Mouse (Mus musculus): ENCODE results near the gene Irgq. TPM values are rescaled to one million over a fixed set of nuclear protein-coding genes. Genes with fewer than 3 reads are reported as not detected.

Irgq gene
- total and polyA plus RNA-seq, 2 experiments from 2014 or later = 23.9 to 119 TPM

- Histone ChIP-seq H3K36me3 (ENCODE audit: insufficient read depth, low read length) (peaks cover 23% of the 10 kb centered on the region), H3K27me3 (ENCODE audit: insufficient read depth, low read length) (no peaks in the 10 kb centered on the region), H3K4me2 (ENCODE audit: low read depth, low read length, poor library complexity, severe bottlenecking) (no peak overlapping the region), H3K27ac (ENCODE audit: low read depth, low read length) (no peak overlapping the region), H3K9me3 (ENCODE audit: low read length) (no peaks in the 10 kb centered on the region), H3K4me3 (ENCODE audit: low read depth, low read length) (no peak overlapping the region), H3K9ac (replicated peaks; ENCODE audit: low read length, poor library complexity, severe bottlenecking) (no peak overlapping the region), H3K4me1 (ENCODE audit: insufficient read depth, low read length) (peaks cover 8% of the 10 kb centered on the region; the same call in 1 of the 2 replicates)
- DNase-seq (ENCODE audit: low spot score) (no peak), ATAC-seq (ENCODE audit: low FRiP score) (no peak)
- peak; percentile 43 for TF ChIP-seq CTCF (IDR thresholded peaks at IDR 0.05)
- 60% methylated on average over 21 of the region's 21 CpGs for WGBS
These were observed 29.0 kb upstream of the Irgq start for GRCm38 (mm10) chr7:24501492-24501891.

- Histone ChIP-seq H3K27ac (ENCODE audit: low read depth, low read length) (0 out of 2 replicates have a peak overlapping the region, but pooled peaks have one; percentile 51), H3K36me3 (ENCODE audit: insufficient read depth, low read length) (peaks cover 23% of the 10 kb centered on the region), H3K4me1 (ENCODE audit: insufficient read depth, low read length) (peaks cover 14% of the 10 kb centered on the region), H3K9ac (replicated peaks; ENCODE audit: low read length, poor library complexity, severe bottlenecking) (no peak overlapping the region), H3K4me2 (ENCODE audit: low read depth, low read length, poor library complexity, severe bottlenecking) (no peak overlapping the region), H3K4me3 (ENCODE audit: low read depth, low read length) (no peak overlapping the region), H3K9me3 (ENCODE audit: low read length) (no peaks in the 10 kb centered on the region), H3K27me3 (ENCODE audit: insufficient read depth, low read length) (no peaks in the 10 kb centered on the region)
- ATAC-seq (ENCODE audit: low FRiP score) (no peak), DNase-seq (ENCODE audit: low spot score) (no peak)
- TF ChIP-seq CTCF (IDR thresholded peaks at IDR 0.05) = no peak
- 25% methylated on average over 9 of the region's 10 CpGs for WGBS
These were observed 26.5 kb upstream of the Irgq start for GRCm38 (mm10) chr7:24504004-24504403.

GRCm38 (mm10) chr7:24504868-24505267, 25.6 kb upstream of the Irgq start:
- 36% methylated on average over 4 of the region's 4 CpGs for WGBS
- Histone ChIP-seq H3K9me3 (ENCODE audit: low read length) (no peaks in the 10 kb centered on the region), H3K9ac (replicated peaks; ENCODE audit: low read length, poor library complexity, severe bottlenecking) (peak overlapping the region; percentile 93; the same call in 1 of the 2 replicates), H3K27ac (ENCODE audit: low read depth, low read length) (peak overlapping the region; percentile 99; the same call in 1 of the 2 replicates), H3K36me3 (ENCODE audit: insufficient read depth, low read length) (peaks cover 19% of the 10 kb centered on the region), H3K4me3 (ENCODE audit: low read depth, low read length) (no peak overlapping the region), H3K4me1 (ENCODE audit: insufficient read depth, low read length) (peaks cover 14% of the 10 kb centered on the region), H3K27me3 (ENCODE audit: insufficient read depth, low read length) (no peaks in the 10 kb centered on the region), H3K4me2 (ENCODE audit: low read depth, low read length, poor library complexity, severe bottlenecking) (no peak overlapping the region)
- no peak for ATAC-seq (ENCODE audit: low FRiP score)
- no peak for DNase-seq (ENCODE audit: low spot score)
- no peak for TF ChIP-seq CTCF (IDR thresholded peaks at IDR 0.05)

- Histone ChIP-seq H3K9me3 (ENCODE audit: low read length) (no peaks in the 10 kb centered on the region), H3K4me2 (ENCODE audit: low read depth, low read length, poor library complexity, severe bottlenecking) (peak overlapping the region; percentile 65), H3K4me1 (ENCODE audit: insufficient read depth, low read length) (peaks cover 14% of the 10 kb centered on the region), H3K27me3 (ENCODE audit: insufficient read depth, low read length) (no peaks in the 10 kb centered on the region), H3K9ac (replicated peaks; ENCODE audit: low read length, poor library complexity, severe bottlenecking) (peak overlapping the region; percentile 93), H3K36me3 (ENCODE audit: insufficient read depth, low read length) (peaks cover 18% of the 10 kb centered on the region), H3K4me3 (ENCODE audit: low read depth, low read length) (peak overlapping the region; percentile 63; the same call in 1 of the 2 replicates), H3K27ac (ENCODE audit: low read depth, low read length) (peak overlapping the region; percentile 99)
- DNase-seq (ENCODE audit: low spot score) (no peak), ATAC-seq (ENCODE audit: low FRiP score) (no peak)
- no peak for TF ChIP-seq CTCF (IDR thresholded peaks at IDR 0.05)
- WGBS = 4% methylated on average over 15 of the region's 15 CpGs
These were observed 24.9 kb upstream of the Irgq start for GRCm38 (mm10) chr7:24505447-24506064.

GRCm38 (mm10) chr7:24506065-24506459, 24.4 kb upstream of the Irgq start:
- peaks cover 18% of the 10 kb centered on the region for H3K36me3 ChIP-seq (ENCODE audit: insufficient read depth, low read length)
- no peaks in the 10 kb centered on the region for H3K9me3 ChIP-seq (ENCODE audit: low read length)
- 5% methylated on average over 3 of the region's 3 CpGs for WGBS
- TF ChIP-seq CTCF (IDR thresholded peaks at IDR 0.05) = no peak
- H3K4me2 ChIP-seq (ENCODE audit: low read depth, low read length, poor library complexity, severe bottlenecking) = peak overlapping the region; percentile 65
- peak overlapping the region; percentile 99 for H3K27ac ChIP-seq (ENCODE audit: low read depth, low read length)
- H3K4me1 ChIP-seq (ENCODE audit: insufficient read depth, low read length) = peaks cover 14% of the 10 kb centered on the region
- H3K4me3 ChIP-seq (ENCODE audit: low read depth, low read length) = peak overlapping the region; percentile 63; the same call in 1 of the 2 replicates
- peak overlapping the region; percentile 93 for H3K9ac ChIP-seq (replicated peaks; ENCODE audit: low read length, poor library complexity, severe bottlenecking)
- H3K27me3 ChIP-seq (ENCODE audit: insufficient read depth, low read length) = no peaks in the 10 kb centered on the region
- ATAC-seq (ENCODE audit: low FRiP score) (no peak), DNase-seq (ENCODE audit: low spot score) (no peak)

GRCm38 (mm10) chr7:24506476-24506837, 24.0 kb upstream of the Irgq start:
- Histone ChIP-seq H3K4me2 (ENCODE audit: low read depth, low read length, poor library complexity, severe bottlenecking) (peak overlapping the region; percentile 65), H3K36me3 (ENCODE audit: insufficient read depth, low read length) (peaks cover 18% of the 10 kb centered on the region), H3K9me3 (ENCODE audit: low read length) (no peaks in the 10 kb centered on the region), H3K4me3 (ENCODE audit: low read depth, low read length) (peak overlapping the region; percentile 63), H3K27ac (ENCODE audit: low read depth, low read length) (peak overlapping the region; percentile 99), H3K4me1 (ENCODE audit: insufficient read depth, low read length) (peaks cover 14% of the 10 kb centered on the region), H3K27me3 (ENCODE audit: insufficient read depth, low read length) (no peaks in the 10 kb centered on the region), H3K9ac (replicated peaks; ENCODE audit: low read length, poor library complexity, severe bottlenecking) (peak overlapping the region; percentile 93)
- no peak for TF ChIP-seq CTCF (IDR thresholded peaks at IDR 0.05)
- DNase-seq (ENCODE audit: low spot score) (peak; percentile 76), ATAC-seq (ENCODE audit: low FRiP score) (peak; percentile 0; the same call in 1 of the 2 replicates)
- WGBS = 1% methylated on average over 12 of the region's 12 CpGs

Data from midbrain, postnatal 0 days (tissue).